Mouse (Mus musculus): ENCODE data around the gene Zscan21.

DNA sequence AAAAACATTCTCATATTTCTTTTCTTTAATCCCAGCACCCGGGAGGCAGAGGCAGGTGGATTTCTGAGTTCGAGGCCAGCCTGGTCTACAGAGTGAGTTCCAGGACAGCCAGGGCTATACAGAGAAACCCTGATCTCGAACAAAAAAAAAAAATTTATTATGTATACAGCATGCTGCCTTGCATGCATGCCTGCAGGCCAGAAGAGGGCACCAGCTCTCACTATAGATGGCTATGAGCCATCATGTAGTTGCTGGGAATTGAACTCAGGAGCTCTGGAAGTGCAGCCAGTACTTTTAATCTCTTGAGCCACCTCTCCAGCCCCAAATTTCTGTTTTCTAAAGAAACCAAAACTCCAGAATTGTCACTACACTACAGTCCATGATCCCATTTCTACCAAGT, 26.4 kb upstream of the Zscan21 start:
- TF ChIP-seq CTCF (conservative IDR thresholded peaks at IDR 0.05; ENCODE audit: insufficient read depth, insufficient read length, low read depth, low read length) (peak; percentile 48), POLR2A (IDR thresholded peaks at IDR 0.05; ENCODE audit: low read depth, low read length) (no peak)

Measured in kidney, adult 2 months (tissue).